Mouse (Mus musculus): ENCODE measurements around the gene P2ry12. TPM values are rescaled to one million over a fixed set of nuclear protein-coding genes. Genes with fewer than 3 reads are reported as not detected.

P2ry12 gene
- total RNA-seq (2021), result 1 to 10 TPM; 1.9 to 2.4 TPM
- long read RNA-seq, experiment 1, partial matches to known transcripts, result 0 of 3 reads
- long read RNA-seq, experiment 1, other reads (novel, unspliced or antisense), result 1 of 3 reads
- long read RNA-seq, experiment 2, result 0 reads

DNA sequence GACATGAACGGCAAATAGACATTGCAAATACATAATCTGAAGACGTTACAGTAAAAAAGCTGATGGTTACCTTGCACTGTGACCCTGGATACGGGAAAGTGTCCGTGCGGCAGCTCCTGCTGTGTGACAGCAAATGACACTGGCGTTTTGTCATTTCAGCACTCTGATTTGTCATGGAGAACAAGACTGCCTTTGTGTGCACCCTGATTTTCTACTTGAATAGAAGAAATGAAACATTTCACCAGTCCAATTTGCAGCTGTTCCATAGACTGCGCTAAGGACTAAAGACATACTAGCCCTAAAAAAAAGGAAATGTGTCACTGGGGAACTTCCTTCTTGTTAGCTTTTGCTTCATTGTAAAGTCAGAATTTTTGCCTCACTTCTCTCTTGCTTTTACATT, at the start of gene P2ry12:
P2ry12 (minus strand) TSS at position 168 of the 400 bp plus-strand sequence.
- no peak for DNase-seq (ENCODE audit: low spot score in 2 of 2)

DNA sequence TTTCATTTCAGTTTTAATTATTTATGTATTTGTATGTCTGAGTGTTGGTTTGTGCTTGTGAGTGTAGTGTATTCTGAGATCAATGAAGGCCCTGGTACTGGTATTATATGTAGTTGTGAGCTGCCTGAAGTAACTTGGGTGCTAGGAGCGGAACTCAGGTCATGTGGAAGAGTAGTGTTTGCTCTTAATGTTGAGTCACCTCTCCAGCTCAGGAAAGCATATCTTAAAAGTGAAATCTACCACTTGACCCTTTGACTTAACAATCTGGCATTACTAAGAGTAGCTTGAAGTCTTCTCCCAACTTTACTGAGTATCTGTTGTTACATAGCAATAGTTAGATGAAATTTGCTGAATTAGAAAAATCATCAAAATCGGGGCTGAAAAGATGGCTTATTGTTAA, 42.8 kb upstream of the P2ry12 start:
- DNase-seq (ENCODE audit: low spot score in 2 of 2), result no peak

DNA sequence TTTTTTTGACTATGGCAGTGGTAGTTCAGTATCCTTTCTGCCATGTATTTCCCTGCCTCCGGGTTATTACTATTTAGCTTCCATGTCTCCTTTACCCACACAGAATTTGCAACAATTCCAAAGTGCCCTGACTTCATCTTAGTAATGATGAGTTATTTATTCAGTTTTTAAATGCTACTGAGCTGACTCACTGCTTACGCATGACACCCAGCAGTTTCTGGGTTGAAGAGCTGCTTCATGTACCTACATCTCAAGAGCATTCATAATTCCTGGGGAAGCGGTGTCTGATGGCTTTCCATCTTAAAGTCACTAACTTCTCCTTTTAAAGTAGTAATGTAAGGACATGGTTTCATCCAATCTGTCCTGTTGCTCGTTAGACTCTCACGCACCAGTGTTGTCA, 42.3 kb upstream of the P2ry12 start:
- no peak for DNase-seq (ENCODE audit: low spot score in 2 of 2)

DNA sequence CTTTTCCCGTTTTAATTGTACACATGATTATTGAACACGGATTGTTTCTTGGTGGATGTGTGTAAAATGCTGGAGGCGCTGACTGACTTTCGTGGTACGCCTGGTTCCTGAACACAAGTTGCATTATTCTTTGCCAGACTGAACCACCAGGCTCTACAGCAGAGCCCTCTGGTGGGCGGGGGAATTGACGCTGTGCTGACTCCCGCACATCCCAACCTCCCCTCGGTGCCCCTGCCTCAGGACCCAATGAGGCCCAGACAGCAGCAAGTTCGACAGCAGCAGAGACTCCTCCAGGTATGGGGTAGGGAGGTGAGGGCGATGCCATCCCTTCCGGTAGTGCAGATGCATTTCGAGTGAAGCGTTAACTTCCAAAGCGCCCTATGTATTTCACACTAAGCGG, 35.0 kb upstream of the P2ry12 start:
- no peak for DNase-seq (ENCODE audit: low spot score in 2 of 2)

- no peak for DNase-seq (ENCODE audit: low spot score in 2 of 2)
These were observed 34.0 kb upstream of the P2ry12 start for GRCm38 (mm10) chr3:59296563-59297130.

GRCm38 (mm10) chr3:59295699-59296562, 33.3 kb upstream of the P2ry12 start:
- no peak for DNase-seq (ENCODE audit: low spot score in 2 of 2)

- DNase-seq (ENCODE audit: low spot score in 2 of 2), result no peak
These were observed 30.9 kb upstream of the P2ry12 start for GRCm38 (mm10) chr3:59293437-59294199.

DNA sequence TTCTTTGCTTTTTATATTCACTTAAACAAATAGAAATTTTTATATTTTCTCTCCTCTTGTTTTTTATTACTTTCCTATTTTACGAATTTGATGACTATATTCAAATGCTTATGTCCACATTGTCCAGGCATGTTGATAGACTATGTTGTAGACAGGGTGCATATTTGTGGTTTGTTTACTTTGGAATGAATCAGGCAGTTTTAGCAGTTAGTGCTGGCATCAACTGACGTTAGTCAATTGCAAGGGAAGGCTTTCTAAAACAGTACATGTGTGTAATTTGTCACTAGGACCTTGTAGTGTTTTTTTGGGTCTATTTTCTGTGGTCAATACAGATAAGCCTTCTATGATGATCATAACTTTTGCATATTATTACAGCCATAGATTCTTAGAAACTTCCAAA, 27.9 kb upstream of the P2ry12 start:
- DNase-seq (ENCODE audit: low spot score in 2 of 2), result no peak

DNA sequence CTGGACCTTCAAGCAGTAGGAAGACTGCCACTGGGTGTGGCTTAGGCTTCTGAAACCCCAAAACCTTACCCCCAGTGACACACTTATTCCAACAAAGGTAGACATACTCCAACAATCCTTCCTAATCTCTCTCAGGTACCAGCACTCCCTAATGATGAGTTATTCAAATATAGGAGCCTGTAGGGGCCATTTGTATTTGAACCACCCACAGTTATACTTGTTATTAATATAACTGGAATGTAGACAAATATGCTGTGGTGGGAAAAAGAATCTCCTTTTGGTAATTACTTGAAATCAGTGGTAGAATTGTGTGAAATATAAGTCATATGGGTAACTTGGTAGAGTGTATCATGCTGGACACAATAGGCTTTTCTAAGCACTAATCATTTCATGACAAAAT, 15.9 kb upstream of the P2ry12 start:
- no peak for DNase-seq (ENCODE audit: low spot score in 2 of 2)

DNA sequence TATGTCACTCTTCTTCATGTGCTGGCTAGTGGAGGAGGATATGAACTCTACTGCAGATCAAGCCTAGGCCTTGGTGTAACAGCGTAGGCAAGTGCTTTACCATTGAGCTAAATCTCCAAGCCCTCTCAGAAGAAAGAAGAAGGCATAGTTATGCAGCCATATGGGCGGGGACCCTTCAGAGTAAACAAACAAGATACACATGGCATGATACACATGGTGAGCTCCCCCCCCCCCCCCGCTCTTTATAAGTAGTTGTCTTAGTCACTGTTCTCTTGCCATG, 15.5 kb upstream of the P2ry12 start:
- no peak for DNase-seq (ENCODE audit: low spot score in 2 of 2)

DNA sequence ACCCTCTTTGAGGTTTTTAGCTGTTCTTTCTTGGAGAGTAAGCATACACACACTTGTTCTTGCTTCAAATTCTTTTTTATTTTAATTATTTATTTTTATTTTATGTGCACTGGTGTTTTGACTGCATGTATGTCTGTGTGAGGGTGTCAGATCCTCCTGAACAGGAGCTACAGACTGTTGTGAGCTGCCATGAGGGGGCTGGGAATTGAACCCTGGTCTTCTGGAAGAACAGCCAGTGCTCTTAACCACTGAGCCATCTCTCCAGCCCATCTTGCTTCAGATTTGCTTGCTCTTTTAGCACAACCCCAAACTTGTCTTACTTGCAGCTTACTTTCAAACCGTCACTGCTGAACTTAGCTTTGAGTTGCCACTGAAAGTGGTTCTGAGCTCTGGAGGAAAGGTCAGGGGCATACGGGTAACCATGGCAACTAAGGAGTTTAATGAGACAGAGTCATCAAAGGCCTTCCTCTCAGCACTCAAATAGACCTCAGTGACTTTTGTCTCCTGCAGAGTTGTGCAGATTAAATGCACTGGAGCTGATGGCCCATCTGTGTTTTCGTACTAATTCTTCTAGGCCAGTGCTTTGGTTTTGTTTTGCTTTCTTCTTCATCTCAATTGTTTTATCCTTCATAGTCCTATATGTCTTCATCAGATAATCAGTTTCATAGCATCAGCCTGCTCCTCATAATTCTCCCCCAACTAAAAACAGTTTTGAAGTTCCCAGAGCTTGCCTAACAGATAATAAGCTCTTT, 15.0 kb upstream of the P2ry12 start:
- DNase-seq (ENCODE audit: low spot score in 2 of 2), result peak in 1 of 2 experiments; percentile 31

- no peak for DNase-seq (ENCODE audit: low spot score in 2 of 2)
These were observed 8.1 kb upstream of the P2ry12 start for GRCm38 (mm10) chr3:59270811-59271210.

DNA sequence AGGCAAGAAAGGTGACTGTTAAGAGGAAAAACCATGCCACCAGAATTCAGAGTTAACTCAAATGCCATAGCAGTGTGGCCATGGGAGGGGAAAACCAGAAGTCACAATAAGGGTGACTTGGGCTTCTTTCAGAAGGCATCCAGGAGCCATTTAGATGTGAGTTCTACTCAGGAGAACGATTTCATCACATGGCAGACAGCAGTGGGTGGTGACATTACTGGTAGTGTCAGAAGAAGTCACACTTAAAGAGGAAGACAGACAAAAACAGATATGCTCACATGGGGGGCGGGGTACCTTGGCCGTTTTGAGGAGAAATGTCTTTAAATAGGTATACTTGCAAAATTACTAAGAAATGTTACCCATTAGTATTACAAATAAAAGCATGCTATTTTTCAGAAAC, 1.3 kb upstream of the P2ry12 start:
- no peak for DNase-seq (ENCODE audit: low spot score in 2 of 2)

DNA sequence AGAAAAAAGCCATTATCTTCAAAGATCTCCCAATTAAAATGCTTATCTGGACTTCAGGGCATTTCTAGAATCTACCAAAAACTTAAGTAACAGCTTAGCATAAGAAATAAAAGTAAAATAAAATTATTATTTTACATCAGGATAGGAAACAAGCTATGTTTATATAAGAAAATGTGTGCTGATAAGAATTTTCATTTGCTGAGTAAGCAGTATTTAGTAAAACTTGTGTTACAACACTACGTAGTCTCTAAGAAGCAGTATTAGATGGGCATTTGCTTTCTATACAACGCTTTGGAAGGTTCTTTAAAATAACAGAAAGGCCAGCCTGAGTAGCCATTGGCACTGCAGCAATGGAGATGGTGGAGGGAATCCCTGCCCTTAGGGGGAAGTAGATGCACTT, 746 bp upstream of the P2ry12 start:
- DNase-seq (ENCODE audit: low spot score in 2 of 2), result no peak

DNA sequence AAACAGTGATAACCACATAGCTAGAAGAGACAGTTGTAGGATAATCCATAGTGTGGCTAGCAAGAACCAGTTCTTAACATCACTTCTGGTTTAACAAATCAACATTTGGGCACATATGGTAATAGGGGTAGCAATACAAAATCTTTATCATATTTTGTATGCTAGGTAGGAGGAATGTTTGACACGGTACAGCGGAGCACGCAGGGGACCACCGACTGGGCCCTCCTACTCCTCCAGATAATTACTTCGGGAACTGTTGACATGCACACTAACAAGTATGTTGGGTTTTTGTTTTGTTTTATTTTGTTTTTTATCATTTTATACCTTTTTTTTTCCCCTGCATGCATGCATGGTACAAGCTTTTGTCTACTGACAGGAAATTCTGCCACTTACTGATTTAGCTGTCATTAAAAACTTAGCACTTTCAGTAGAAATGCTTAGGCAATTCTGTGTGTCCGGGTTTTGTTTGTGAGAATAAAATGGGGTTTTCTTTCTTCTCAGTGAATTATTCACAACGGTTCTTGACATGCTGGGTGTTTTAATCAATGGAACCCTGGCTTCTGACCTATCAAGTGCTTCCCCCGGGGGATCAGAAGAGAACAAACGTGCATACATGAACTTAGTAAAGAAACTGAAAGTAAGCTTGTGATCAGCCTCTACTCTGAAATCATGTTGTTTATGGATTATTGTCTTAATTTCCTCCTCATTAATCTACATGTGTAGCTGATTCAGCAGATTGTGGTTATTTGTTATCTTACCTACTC, 780 bp downstream of the P2ry12 start:
- no peak for DNase-seq (ENCODE audit: low spot score in 2 of 2)

DNA sequence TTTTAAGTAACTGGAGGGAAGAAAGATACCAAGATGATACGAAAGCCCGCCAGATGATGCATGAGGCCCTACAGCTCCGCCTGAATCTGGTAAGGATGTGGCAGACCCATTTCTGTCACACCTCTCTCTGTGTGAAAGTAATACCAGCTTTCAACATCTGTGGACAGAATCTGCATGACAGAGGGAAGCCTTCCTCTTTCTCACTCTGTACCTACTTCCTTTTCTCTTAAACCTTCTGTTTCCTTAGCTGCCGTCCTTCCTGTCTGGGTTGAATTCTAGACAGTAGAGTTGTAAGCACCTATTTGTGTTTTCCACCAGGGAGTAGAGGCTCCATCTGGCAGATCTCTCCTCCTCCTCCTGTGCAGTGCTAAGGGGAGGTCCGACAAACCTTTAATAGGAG, 1.9 kb downstream of the P2ry12 start:
- no peak for DNase-seq (ENCODE audit: low spot score in 2 of 2)

DNA sequence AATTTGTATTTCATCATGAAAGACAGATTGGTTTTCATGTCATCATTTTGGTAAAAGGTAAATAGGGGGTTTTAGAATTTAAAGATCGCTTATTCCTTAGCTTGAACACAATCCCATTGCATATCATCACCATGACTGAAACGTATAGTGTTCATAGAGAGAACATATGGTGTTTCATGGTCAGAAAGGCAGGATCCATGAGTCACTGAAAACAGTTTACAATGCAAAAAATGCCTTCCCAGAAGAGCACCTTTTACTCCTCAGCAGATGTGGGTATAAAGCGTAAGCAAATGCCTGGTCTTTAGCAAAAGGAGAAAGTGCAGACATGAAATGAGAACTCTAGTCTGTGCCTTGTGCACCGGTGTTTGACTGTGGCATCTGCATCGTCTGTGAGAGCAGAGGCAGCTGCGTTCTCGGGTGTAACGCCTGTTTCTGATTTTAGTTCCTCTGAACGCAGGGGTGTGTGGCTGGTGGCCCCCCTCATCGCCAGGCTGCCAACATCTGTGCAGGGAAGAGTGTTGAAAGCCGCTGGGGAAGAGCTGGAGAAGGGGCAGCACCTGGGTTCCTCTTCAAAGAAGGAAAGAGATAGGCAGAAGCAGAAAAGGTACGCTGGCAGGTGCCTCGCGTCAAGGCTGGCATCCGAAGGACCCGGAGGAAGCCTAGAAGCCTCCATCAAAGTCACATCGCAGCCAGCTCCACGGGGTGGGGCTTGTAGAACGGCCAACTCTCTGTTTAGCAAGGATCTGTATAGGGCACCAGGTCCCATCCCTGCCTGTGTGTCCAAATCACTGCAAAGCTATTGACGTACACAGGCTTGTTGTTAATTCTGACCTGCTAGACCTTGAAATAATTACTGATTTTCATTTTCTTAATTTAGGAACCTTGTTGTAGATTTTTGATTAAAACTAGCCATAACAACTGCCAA, 4.7 kb downstream of the P2ry12 start:
- no peak for DNase-seq (ENCODE audit: low spot score in 2 of 2)

GRCm38 (mm10) chr3:59250454-59250853, 12.2 kb downstream of the P2ry12 start:
- DNase-seq (ENCODE audit: low spot score in 2 of 2), result no peak

- DNase-seq (ENCODE audit: low spot score in 2 of 2), result no peak
These were observed 14.6 kb downstream of the P2ry12 start for GRCm38 (mm10) chr3:59248031-59248430.
